In genomic region chr7:19664455-19664954, GRCm38 (mm10) we compare ENCODE assay signal across 8 mouse cellular contexts. TPM values are rescaled to one million over a fixed set of nuclear protein-coding genes. Genes with fewer than 3 reads are reported as not detected.
DNase-seq lines count a peak whose midpoint lies in the region; ATAC-seq and TF ChIP-seq lines count a peak whose summit lies in the region.

No protein-coding gene starts in this region.

- H3K4me2 ChIP-seq in embryonic facial prominence, embryonic 12.5 days (replicated peaks) = peak overlapping the region; percentile 88
- H3K4me2 ChIP-seq in hindbrain, postnatal 0 days (ENCODE audit: low read depth, low read length) = peak overlapping the region; percentile 78
- peak overlapping the region; percentile 71 for H3K4me2 ChIP-seq in neural tube, embryonic 12.5 days (replicated peaks)

- WGBS in liver, adult 2 months = under 1% methylated on average over 37 of the region's 37 CpGs
- 1% methylated on average over 36 of the region's 37 CpGs for WGBS in embryonic facial prominence, embryonic 12.5 days
- under 1% methylated on average over 35 of the region's 37 CpGs for WGBS in hindbrain, postnatal 0 days
- under 1% methylated on average over 37 of the region's 37 CpGs for WGBS in neural tube, embryonic 12.5 days

- intact Hi-C loops in left cerebral cortex, postnatal 25 days (cut with DNase I) = loop anchor here (1.0 kb wide), 1 partner anchor 35 kb away; the partner anchor contains the start of gene Relb

- TF ChIP-seq POLR2A in liver, adult 2 months (IDR thresholded peaks at IDR 0.05; ENCODE audit: extremely low read depth, insufficient read depth, low read length) = no peak

- no peaks in the 10 kb centered on the region for H3K9me3 ChIP-seq in embryonic facial prominence, embryonic 12.5 days
- H3K9me3 ChIP-seq in hindbrain, postnatal 0 days (ENCODE audit: low read length) = no peaks in the 10 kb centered on the region
- H3K9me3 ChIP-seq in neural tube, embryonic 12.5 days = no peaks in the 10 kb centered on the region

- H3K79me2 ChIP-seq in liver, adult 2 months (ENCODE audit: control insufficient read depth, insufficient read depth, low read length) = peaks cover 40% of the 10 kb centered on the region

- peak overlapping the region; percentile 93 for H3K9ac ChIP-seq in liver, adult 2 months (ENCODE audit: low read depth, low read length)
- H3K9ac ChIP-seq in embryonic facial prominence, embryonic 12.5 days = peak overlapping the region; percentile 98
- peak overlapping the region; percentile 98 for H3K9ac ChIP-seq in hindbrain, postnatal 0 days (replicated peaks; ENCODE audit: low read length)
- H3K9ac ChIP-seq in neural tube, embryonic 12.5 days = peak overlapping the region; percentile 94

- DNase-seq in liver, adult 2 months (ENCODE audit: extremely low read depth, low read depth, low spot score) = no peak
- no peak for DNase-seq in liver
- DNase-seq in hindbrain, postnatal 0 days (ENCODE audit: low spot score) = no peak
- DNase-seq in T-cell, adult 2 months (ENCODE audit: low spot score) = no peak
- no peak for DNase-seq in urinary bladder, postnatal 25 days (ENCODE audit: low spot score)
- DNase-seq in left cerebral cortex, postnatal 25 days (ENCODE audit: low spot score in 2 of 2) = no peak

- H3K36me3 ChIP-seq in liver, adult 2 months (ENCODE audit: control insufficient read depth, insufficient read depth, low read length) = no peaks in the 10 kb centered on the region
- H3K36me3 ChIP-seq in embryonic facial prominence, embryonic 12.5 days = peaks cover 17% of the 10 kb centered on the region
- no peaks in the 10 kb centered on the region; the same call in 1 of the 2 replicates for H3K36me3 ChIP-seq in hindbrain, postnatal 0 days (ENCODE audit: insufficient read depth, low read length)
- H3K36me3 ChIP-seq in neural tube, embryonic 12.5 days = peaks cover 8% of the 10 kb centered on the region

- TF ChIP-seq CTCF in liver, adult 2 months (IDR thresholded peaks at IDR 0.05; ENCODE audit: low read depth, low read length) = no peak
- TF ChIP-seq CTCF in hindbrain, postnatal 0 days (IDR thresholded peaks at IDR 0.05; ENCODE audit: low read depth) = no peak

- H3K27ac ChIP-seq in liver, adult 2 months (replicated peaks; ENCODE audit: insufficient read depth, low read depth, low read length) = peak overlapping the region; percentile 50
- H3K27ac ChIP-seq in embryonic facial prominence, embryonic 12.5 days = peak overlapping the region; percentile 90
- H3K27ac ChIP-seq in hindbrain, postnatal 0 days = peak overlapping the region; percentile 92
- 0 out of 2 replicates have a peak overlapping the region, but pooled peaks have one; percentile 23 for H3K27ac ChIP-seq in neural tube, embryonic 12.5 days

- ATAC-seq in embryonic facial prominence, embryonic 12.5 days (ENCODE audit: insufficient number of reproducible peaks, insufficient read depth, low FRiP score, low TSS enrichment) = peak; percentile 11; the same call in 1 of the 2 replicates
- peak; percentile 39 for ATAC-seq in hindbrain, postnatal 0 days
- ATAC-seq in neural tube, embryonic 12.5 days (ENCODE audit: low FRiP score, low read depth) = peak; percentile 55

- H3K4me1 ChIP-seq in liver, adult 2 months (ENCODE audit: control insufficient read depth, insufficient read depth, low read length) = peaks cover 15% of the 10 kb centered on the region
- peaks cover 21% of the 10 kb centered on the region for H3K4me1 ChIP-seq in embryonic facial prominence, embryonic 12.5 days
- peaks cover 7% of the 10 kb centered on the region for H3K4me1 ChIP-seq in hindbrain, postnatal 0 days (ENCODE audit: insufficient read depth, low read length)
- peaks cover 23% of the 10 kb centered on the region for H3K4me1 ChIP-seq in neural tube, embryonic 12.5 days

- H3K4me3 ChIP-seq in liver, adult 2 months (ENCODE audit: insufficient read depth, low read depth, low read length) = peak overlapping the region; percentile 95
- H3K4me3 ChIP-seq in embryonic facial prominence, embryonic 12.5 days = peak overlapping the region; percentile 100
- peak overlapping the region; percentile 100 for H3K4me3 ChIP-seq in hindbrain, postnatal 0 days (ENCODE audit: low read length)
- H3K4me3 ChIP-seq in neural tube, embryonic 12.5 days = peak overlapping the region; percentile 95

- no peaks in the 10 kb centered on the region for H3K27me3 ChIP-seq in liver, adult 2 months (ENCODE audit: control insufficient read depth, insufficient read depth, low read length)
- H3K27me3 ChIP-seq in embryonic facial prominence, embryonic 12.5 days = no peaks in the 10 kb centered on the region
- H3K27me3 ChIP-seq in hindbrain, postnatal 0 days (ENCODE audit: insufficient read depth, low read length) = no peaks in the 10 kb centered on the region
- H3K27me3 ChIP-seq in neural tube, embryonic 12.5 days (replicated peaks) = no peaks in the 10 kb centered on the region

RNA-seq across cellular contexts. Expression of gene Clptm1, which starts 0.3 kb away (rescaled TPM):
- 49.8 and 77.8 TPM in 2 replicates for total RNA-seq in liver, adult 2 months (2014; rRNA removed)
- polyA plus RNA-seq in liver, adult 2 months (2012; rRNA removed) = 67.3 and 79.9 TPM in 2 replicates
- polyA plus RNA-seq in embryonic facial prominence, embryonic 12.5 days (2016; fragmentation: Nextera tagmentation; extraction: Ambion mirVana) = 93.9 and 95.0 TPM in 2 replicates
- 178 and 187 TPM in 2 replicates for total RNA-seq in hindbrain, postnatal 0 days (2014; rRNA removed)
- 135 and 142 TPM in 2 replicates for polyA plus RNA-seq in hindbrain, postnatal 0 days (2015; fragmentation: Nextera tagmentation; extraction: Ambion mirVana)
- 104 and 112 TPM in 2 replicates for polyA plus RNA-seq in neural tube, embryonic 12.5 days (2016; fragmentation: Nextera tagmentation; extraction: Ambion mirVana)
- 100 to 1,000 TPM; 144 to 151 TPM for total RNA-seq in left cerebral cortex, postnatal 25 days (2021)

RNA-seq across cellular contexts. Expression of gene Apoc2, which starts 13.2 kb away (rescaled TPM):
- total RNA-seq in liver, adult 2 months (2014; rRNA removed) = 283 and 389 TPM in 2 replicates
- 221 and 425 TPM in 2 replicates for polyA plus RNA-seq in liver, adult 2 months (2012; rRNA removed)
- 0.74 and 0.83 TPM in 2 replicates for polyA plus RNA-seq in embryonic facial prominence, embryonic 12.5 days (2016; fragmentation: Nextera tagmentation; extraction: Ambion mirVana)
- not detected in 2 replicates for total RNA-seq in hindbrain, postnatal 0 days (2014; rRNA removed)
- 0.38 TPM in 1 of 2 replicates, not detected in the other for polyA plus RNA-seq in hindbrain, postnatal 0 days (2015; fragmentation: Nextera tagmentation; extraction: Ambion mirVana)
- 1.0 and 1.7 TPM in 2 replicates for polyA plus RNA-seq in neural tube, embryonic 12.5 days (2016; fragmentation: Nextera tagmentation; extraction: Ambion mirVana)
- total RNA-seq in left cerebral cortex, postnatal 25 days (2021) = not detected

RNA-seq across cellular contexts. Expression of gene Gm44805, which starts 16.7 kb away (rescaled TPM):
- 38.2 and 45.8 TPM in 2 replicates for total RNA-seq in liver, adult 2 months (2014; rRNA removed)
- polyA plus RNA-seq in liver, adult 2 months (2012; rRNA removed) = 86.3 and 159 TPM in 2 replicates
- polyA plus RNA-seq in embryonic facial prominence, embryonic 12.5 days (2016; fragmentation: Nextera tagmentation; extraction: Ambion mirVana) = not detected in 2 replicates
- total RNA-seq in hindbrain, postnatal 0 days (2014; rRNA removed) = not detected in 2 replicates
- polyA plus RNA-seq in hindbrain, postnatal 0 days (2015; fragmentation: Nextera tagmentation; extraction: Ambion mirVana) = not detected in 2 replicates
- polyA plus RNA-seq in neural tube, embryonic 12.5 days (2016; fragmentation: Nextera tagmentation; extraction: Ambion mirVana) = not detected in 2 replicates
- not detected for total RNA-seq in left cerebral cortex, postnatal 25 days (2021)

RNA-seq across cellular contexts. Expression of gene Apoc4, which starts 16.8 kb away (rescaled TPM):
- 2,758 and 2,845 TPM in 2 replicates for total RNA-seq in liver, adult 2 months (2014; rRNA removed)
- 3,664 and 4,159 TPM in 2 replicates for polyA plus RNA-seq in liver, adult 2 months (2012; rRNA removed)
- not detected in 2 replicates for polyA plus RNA-seq in embryonic facial prominence, embryonic 12.5 days (2016; fragmentation: Nextera tagmentation; extraction: Ambion mirVana)
- total RNA-seq in hindbrain, postnatal 0 days (2014; rRNA removed) = not detected in 2 replicates
- not detected in 2 replicates for polyA plus RNA-seq in hindbrain, postnatal 0 days (2015; fragmentation: Nextera tagmentation; extraction: Ambion mirVana)
- not detected in 2 replicates for polyA plus RNA-seq in neural tube, embryonic 12.5 days (2016; fragmentation: Nextera tagmentation; extraction: Ambion mirVana)
- total RNA-seq in left cerebral cortex, postnatal 25 days (2021) = not detected

RNA-seq across cellular contexts. Expression of gene Apoc1, which starts 28.0 kb away (rescaled TPM):
- total RNA-seq in liver, adult 2 months (2014; rRNA removed) = 7,017 and 7,765 TPM in 2 replicates
- 5,801 and 8,240 TPM in 2 replicates for polyA plus RNA-seq in liver, adult 2 months (2012; rRNA removed)
- polyA plus RNA-seq in embryonic facial prominence, embryonic 12.5 days (2016; fragmentation: Nextera tagmentation; extraction: Ambion mirVana) = 6.1 and 6.4 TPM in 2 replicates
- 1.5 and 2.3 TPM in 2 replicates for total RNA-seq in hindbrain, postnatal 0 days (2014; rRNA removed)
- 13.9 and 14.2 TPM in 2 replicates for polyA plus RNA-seq in hindbrain, postnatal 0 days (2015; fragmentation: Nextera tagmentation; extraction: Ambion mirVana)
- polyA plus RNA-seq in neural tube, embryonic 12.5 days (2016; fragmentation: Nextera tagmentation; extraction: Ambion mirVana) = 4.9 and 7.2 TPM in 2 replicates
- 1 to 10 TPM; 2.6 to 4.0 TPM for total RNA-seq in left cerebral cortex, postnatal 25 days (2021)

Comparison
In these comparisons a context has a peak if more than half of its experiments do, and no peak if none do; other contexts are left out.
1. H3K27ac ChIP-seq: peak in every context shown above with its lines; median percentile 92 in hindbrain, postnatal 0 days; 90 in embryonic facial prominence, embryonic 12.5 days; 50 in liver, adult 2 months; 23 in neural tube, embryonic 12.5 days.
2. RNA of gene Apoc2, which starts 13.2 kb away (polyA plus RNA-seq): 221 to 425 TPM in liver, adult 2 months; 1.0 to 1.7 TPM in neural tube, embryonic 12.5 days, 0.74 to 0.83 TPM in embryonic facial prominence, embryonic 12.5 days and 0.38 TPM in hindbrain, postnatal 0 days; every median in the first group is over 10 times any median in the second.
3. RNA of gene Gm44805, which starts 16.7 kb away (polyA plus RNA-seq): 86.3 to 159 TPM in liver, adult 2 months; not detected in embryonic facial prominence, embryonic 12.5 days, not detected in hindbrain, postnatal 0 days and not detected in neural tube, embryonic 12.5 days; every median in the first group is over 10 times any median in the second.
4. Peak in every context shown above with its lines, with median percentiles within 50 percentile points of each other: H3K4me3 ChIP-seq, H3K9ac ChIP-seq, ATAC-seq and H3K4me2 ChIP-seq.